Mouse (Mus musculus) MEL (cell line): ENCODE data around the gene Olfr279.

Source experiments
- CTCF ChIP-seq, 3 experiments: IDR thresholded peaks in 2 of 3; conservative IDR thresholded peaks in 1 of 3; 2 replicates each; pipeline ENCODE4 v1.5.1; 2011 to 2012; ENCODE audit warnings: low read length in 3 of 3, low read depth in 2 of 3, mild to moderate bottlenecking in 2 of 3, improper control_type of control experiment in 1 of 3, inconsistent platforms in 1 of 3, mixed read lengths in 1 of 3, moderate library complexity in 1 of 3; ENCODE audit not compliant: control insufficient read depth in 1 of 3, insufficient read depth in 1 of 3, poor library complexity in 1 of 3, severe bottlenecking in 1 of 3
- MYC ChIP-seq: IDR thresholded peaks from 2 replicates; pipeline ENCODE4 v1.6.1; 2011; ENCODE audit warnings: low read depth, mild to moderate bottlenecking, low read length, improper control_type of control experiment, moderate library complexity

- no peak for TF ChIP-seq CTCF (IDR thresholded peaks at IDR 0.05 in 2 of 3, conservative IDR thresholded peaks at IDR 0.05 in 1 of 3; ENCODE audit: control insufficient read depth in 1 of 3, insufficient read depth in 1 of 3, low read depth in 2 of 3, low read length in 3 of 3, poor library complexity in 1 of 3, severe bottlenecking in 1 of 3)
- no peak for TF ChIP-seq MYC
Measured at GRCm38 (mm10) chr15:98474958-98475357, 17.2 kb upstream of the Olfr279 start.
